Mouse (Mus musculus) midbrain, postnatal 0 days (tissue): ENCODE measurements at regions not wholly inside any gene's neighbourhood (a gene's known extent, or its start where the extent isn't known, plus 50 kb on each side); places are given as distances from the start of the nearest gene placed in this dataset.

Experiments
- ATAC-seq: fragments of 200-750 bp; cut with Nextera tagmentation; 2 replicates; pipeline ENCODE4 v1.8.0; 2017; ENCODE audit warnings: moderate number of reproducible peaks, mild to moderate bottlenecking, moderate TSS enrichment, moderate library complexity; ENCODE audit not compliant: low FRiP score
- DNase-seq: peaks from one replicate; pipeline ENCODE4 v3.0.0-alpha.2; 2015; ENCODE audit warnings: low spot score
- H3K27ac ChIP-seq: fragments of 300-500 bp; sonication (generic); 2 replicates; pipeline ENCODE4 v1.5.1; 2014; ENCODE audit warnings: low read depth, mild to moderate bottlenecking, low read length, mixed read lengths
- H3K27me3 ChIP-seq: fragments of 300-500 bp; sonication (generic); 2 replicates; pipeline ENCODE4 v1.6.1; 2014; ENCODE audit warnings: low read length, control low read depth, mixed read lengths; ENCODE audit not compliant: insufficient read depth
- H3K36me3 ChIP-seq: fragments of 300-500 bp; sonication (generic); 2 replicates; pipeline ENCODE4 v1.6.1; 2014; ENCODE audit warnings: low read length, control low read depth, mixed read lengths; ENCODE audit not compliant: insufficient read depth
- H3K4me1 ChIP-seq: fragments of 300-500 bp; sonication (generic); 2 replicates; pipeline ENCODE4 v1.6.1; 2014; ENCODE audit warnings: mild to moderate bottlenecking, control low read depth, antibody characterized with exemption, low read length, mixed read lengths; ENCODE audit not compliant: insufficient read depth
- H3K4me2 ChIP-seq: fragments of 300-500 bp; sonication (generic); 2 replicates; pipeline ENCODE4 v1.6.1; 2014; ENCODE audit warnings: low read depth, mild to moderate bottlenecking, low read length, mixed read lengths; ENCODE audit not compliant: poor library complexity, severe bottlenecking
- H3K4me3 ChIP-seq: fragments of 300-500 bp; sonication (generic); 2 replicates; pipeline ENCODE4 v1.5.1; 2014; ENCODE audit warnings: low read depth, mild to moderate bottlenecking, low read length, moderate library complexity
- H3K9ac ChIP-seq: fragments of 300-500 bp; sonication (generic); replicated peaks from 2 replicates; pipeline ENCODE4 v1.6.1; 2014; ENCODE audit warnings: mild to moderate bottlenecking, low read length, moderate library complexity, mixed read lengths; ENCODE audit not compliant: poor library complexity, severe bottlenecking
- H3K9me3 ChIP-seq: fragments of 300-500 bp; sonication (generic); 2 replicates; pipeline ENCODE4 v1.6.1; 2016; ENCODE audit warnings: low read length, control low read depth
- CTCF ChIP-seq: IDR thresholded peaks from 2 replicates; pipeline ENCODE4 v1.5.1; 2016; ENCODE audit warnings: antibody characterized with exemption, mild to moderate bottlenecking
- WGBS: fragments of 180-500 bp; shearing (Covaris S2); extraction: QIAGEN DNeasy Blood & Tissue Kit; methylation state at CpG from one replicate; pipeline ENCODE4 v1.1.7; 2014; 5-methylcytosine and 5-hydroxymethylcytosine counted together

DNA sequence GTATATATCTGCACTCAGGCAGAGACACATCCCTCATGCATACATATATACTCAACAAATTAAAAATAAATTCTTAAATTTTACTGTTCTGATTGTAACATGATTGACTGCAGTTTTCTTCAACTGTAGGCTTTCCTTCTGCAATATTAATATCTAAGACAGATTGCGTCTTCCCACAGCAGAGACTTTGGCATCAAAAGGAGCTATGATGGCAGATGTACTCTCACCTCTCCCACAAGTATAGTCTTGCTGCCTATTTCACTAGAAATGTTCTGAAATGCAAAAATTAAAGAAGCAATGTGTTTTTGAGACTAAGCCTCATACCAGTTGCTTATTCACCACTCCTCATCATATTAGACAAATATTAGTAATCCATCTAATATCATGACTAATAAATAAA, 356.5 kb downstream of the Dnah5 start:
- DNase-seq = no peak
- no peaks in the 10 kb centered on the region for H3K4me1 ChIP-seq
- H3K27me3 ChIP-seq = no peaks in the 10 kb centered on the region
- H3K4me3 ChIP-seq = no peak overlapping the region
- H3K9me3 ChIP-seq = no peaks in the 10 kb centered on the region
- no peak overlapping the region for H3K27ac ChIP-seq
- ATAC-seq = no peak
- no peak overlapping the region for H3K4me2 ChIP-seq
- WGBS = 82% methylated on average over 1 of the region's 1 CpGs
- H3K36me3 ChIP-seq = no peaks in the 10 kb centered on the region
- no peak for TF ChIP-seq CTCF
- H3K9ac ChIP-seq = no peak overlapping the region

DNA sequence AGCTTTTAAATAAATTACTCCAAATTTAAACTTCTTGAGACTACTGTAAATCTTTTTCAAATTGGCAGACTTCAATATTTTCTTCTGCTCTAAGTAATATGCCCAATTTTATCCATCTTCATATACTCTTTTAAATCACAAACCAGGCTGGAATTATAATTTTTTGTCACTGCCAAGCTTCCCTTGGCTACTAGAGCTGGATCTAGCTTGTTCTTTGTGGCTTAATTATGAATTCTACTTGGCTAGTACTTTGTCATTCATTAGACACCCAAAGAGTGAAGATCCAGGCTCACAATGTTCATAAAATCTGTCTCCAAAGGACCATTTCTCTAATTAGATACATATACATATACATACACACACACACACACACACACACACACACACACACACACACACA, 391.7 kb downstream of the Dnah5 start:
- Histone ChIP-seq H3K4me2 (no peak overlapping the region), H3K27me3 (no peaks in the 10 kb centered on the region), H3K4me3 (no peak overlapping the region), H3K9me3 (no peaks in the 10 kb centered on the region), H3K27ac (no peak overlapping the region), H3K4me1 (no peaks in the 10 kb centered on the region), H3K36me3 (no peaks in the 10 kb centered on the region), H3K9ac (no peak overlapping the region)
- TF ChIP-seq CTCF = no peak
- DNase-seq (no peak), ATAC-seq (no peak)

DNA sequence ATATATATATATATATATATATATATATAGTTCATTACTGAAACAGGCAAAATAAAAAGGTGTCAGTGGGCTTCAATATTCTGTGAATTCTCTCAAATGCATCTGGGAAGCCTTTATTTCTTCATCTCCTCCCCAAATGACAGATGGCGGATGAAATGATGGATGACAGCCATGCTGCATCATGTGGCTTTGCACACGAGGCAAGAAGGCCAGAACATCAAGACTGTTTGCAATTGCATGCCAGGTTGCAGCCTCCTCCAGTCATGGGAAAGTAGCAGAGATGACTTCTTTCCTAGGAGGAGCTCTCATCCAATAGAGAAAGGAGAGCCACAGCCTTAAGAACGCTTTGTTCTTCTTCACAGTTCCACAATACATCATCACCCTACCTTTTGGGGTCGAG, 392.2 kb downstream of the Dnah5 start:
- WGBS = 71% methylated on average over 4 of the region's 4 CpGs
- Histone ChIP-seq H3K4me3 (no peak overlapping the region), H3K36me3 (no peaks in the 10 kb centered on the region), H3K27me3 (no peaks in the 10 kb centered on the region), H3K4me2 (no peak overlapping the region), H3K27ac (no peak overlapping the region), H3K4me1 (no peaks in the 10 kb centered on the region), H3K9ac (no peak overlapping the region), H3K9me3 (no peaks in the 10 kb centered on the region)
- DNase-seq (peak; percentile 14), ATAC-seq (no peak)
- no peak for TF ChIP-seq CTCF

DNA sequence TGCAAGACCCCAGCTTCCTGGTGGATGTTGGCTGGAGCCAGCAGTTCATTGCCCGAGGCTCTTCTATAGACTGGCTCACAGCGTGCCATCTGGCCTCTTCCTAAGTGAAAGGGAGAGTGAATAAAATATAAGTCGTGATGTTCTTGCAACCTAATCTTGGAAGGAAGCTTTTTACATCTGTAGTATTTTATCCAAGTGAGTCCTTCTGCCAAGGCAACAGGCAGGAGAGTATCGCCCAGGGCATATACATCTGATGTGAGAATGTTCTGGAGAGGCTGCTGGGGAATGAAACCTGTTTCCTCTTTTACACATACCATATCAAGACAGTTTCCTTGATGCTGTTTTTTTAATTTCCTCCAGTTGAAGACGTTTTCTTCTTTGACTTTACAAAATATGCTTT, 396.6 kb downstream of the Dnah5 start:
- no peak overlapping the region for H3K9ac ChIP-seq
- no peaks in the 10 kb centered on the region for H3K27me3 ChIP-seq
- no peaks in the 10 kb centered on the region for H3K9me3 ChIP-seq
- H3K4me1 ChIP-seq = no peaks in the 10 kb centered on the region
- ATAC-seq (no peak), DNase-seq (no peak)
- H3K27ac ChIP-seq = no peak overlapping the region
- no peak for TF ChIP-seq CTCF
- 61% methylated on average over 5 of the region's 5 CpGs for WGBS
- no peak overlapping the region for H3K4me2 ChIP-seq
- H3K36me3 ChIP-seq = no peaks in the 10 kb centered on the region
- no peak overlapping the region for H3K4me3 ChIP-seq

DNA sequence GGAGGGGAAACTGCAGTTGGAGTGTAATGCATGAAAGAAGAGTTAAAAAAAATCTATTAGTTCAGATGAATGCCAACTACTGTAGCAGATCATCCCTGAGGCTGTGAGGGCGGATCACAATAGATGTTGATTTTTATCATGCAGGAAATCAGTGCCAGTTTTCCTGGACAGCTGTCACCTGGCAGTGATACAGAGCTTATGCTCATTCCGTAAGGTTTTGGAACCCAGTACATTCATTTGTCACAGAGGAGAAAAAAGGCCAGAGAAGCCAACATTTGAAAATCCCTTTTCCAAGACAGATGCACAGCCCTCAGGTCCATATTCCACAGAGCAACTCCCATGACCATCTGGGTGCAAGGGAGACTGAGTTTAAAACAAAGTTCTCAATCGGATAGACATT, 412.1 kb downstream of the Dnah5 start:
- DNase-seq (peak; percentile 58), ATAC-seq (no peak)
- Histone ChIP-seq H3K9me3 (no peaks in the 10 kb centered on the region), H3K27me3 (no peaks in the 10 kb centered on the region), H3K36me3 (no peaks in the 10 kb centered on the region), H3K4me2 (no peak overlapping the region), H3K4me1 (no peaks in the 10 kb centered on the region), H3K4me3 (no peak overlapping the region), H3K9ac (no peak overlapping the region), H3K27ac (no peak overlapping the region)
- TF ChIP-seq CTCF = no peak
- WGBS = 78% methylated on average over 3 of the region's 3 CpGs

DNA sequence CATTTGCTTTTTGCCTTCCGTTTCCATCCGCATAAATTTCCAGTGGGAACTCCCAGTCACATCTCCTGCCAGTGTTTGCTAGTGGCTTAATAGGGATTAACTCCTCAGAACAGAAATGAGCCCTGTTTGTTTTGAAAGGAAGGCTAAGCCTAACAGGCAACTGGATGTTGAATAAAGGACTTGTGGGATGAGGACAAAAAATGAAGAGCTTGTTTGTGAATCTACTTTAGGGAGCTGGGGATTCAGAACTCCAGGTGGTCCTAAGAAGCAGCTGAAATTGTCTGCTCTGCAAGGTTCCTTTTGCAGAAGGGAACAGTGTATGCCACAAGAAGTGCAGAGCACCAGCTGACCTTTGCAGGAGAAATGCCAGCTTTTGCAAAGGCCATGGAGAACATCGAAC, 436.8 kb downstream of the Dnah5 start:
- no peaks in the 10 kb centered on the region for H3K27me3 ChIP-seq
- H3K9me3 ChIP-seq = no peaks in the 10 kb centered on the region
- no peak for TF ChIP-seq CTCF
- 15% methylated on average over 3 of the region's 3 CpGs for WGBS
- no peak overlapping the region for H3K27ac ChIP-seq
- H3K4me1 ChIP-seq = no peaks in the 10 kb centered on the region
- no peak overlapping the region for H3K4me2 ChIP-seq
- H3K36me3 ChIP-seq = no peaks in the 10 kb centered on the region
- no peak overlapping the region for H3K9ac ChIP-seq
- H3K4me3 ChIP-seq = no peak overlapping the region
- ATAC-seq (no peak), DNase-seq (peak; percentile 5)

DNA sequence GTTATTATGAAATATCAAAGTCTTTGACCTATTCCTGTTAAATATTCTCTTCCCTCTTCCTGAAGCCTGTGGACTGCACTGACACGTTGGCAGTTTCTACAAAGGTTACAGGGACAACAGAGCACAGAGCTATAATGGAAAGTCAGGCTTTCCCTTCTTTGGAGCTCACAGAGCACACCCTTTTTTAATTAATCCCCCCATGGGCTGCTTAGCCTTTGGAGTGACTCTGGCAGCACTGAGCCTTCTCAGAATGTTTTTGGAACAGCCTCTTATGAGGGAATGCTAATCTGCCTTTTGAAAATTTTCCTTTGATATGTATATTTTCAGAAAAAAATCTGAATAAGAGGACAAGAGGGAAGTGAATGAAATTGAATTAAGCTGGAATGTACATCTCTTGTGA, 441.6 kb downstream of the Dnah5 start:
- H3K27ac ChIP-seq = no peak overlapping the region
- 0% methylated on average over 1 of the region's 1 CpGs for WGBS
- no peaks in the 10 kb centered on the region for H3K9me3 ChIP-seq
- ATAC-seq (no peak), DNase-seq (no peak)
- no peak overlapping the region for H3K4me2 ChIP-seq
- no peak for TF ChIP-seq CTCF
- no peaks in the 10 kb centered on the region for H3K4me1 ChIP-seq
- H3K36me3 ChIP-seq = no peaks in the 10 kb centered on the region
- no peak overlapping the region for H3K4me3 ChIP-seq
- no peaks in the 10 kb centered on the region for H3K27me3 ChIP-seq
- no peak overlapping the region for H3K9ac ChIP-seq
